Mouse (Mus musculus) hindbrain, postnatal 0 days (tissue): ENCODE data around the gene Wasf2. TPM values are rescaled to one million over a fixed set of nuclear protein-coding genes. Genes with fewer than 3 reads are reported as not detected.

Source experiments
- ATAC-seq: fragments of 200-750 bp; cut with Nextera tagmentation; 2 replicates; pipeline ENCODE4 v1.8.0; 2017; ENCODE audit warnings: mild to moderate bottlenecking, moderate TSS enrichment, moderate library complexity
- DNase-seq: peaks from one replicate; pipeline ENCODE4 v3.0.0-alpha.2; 2015; ENCODE audit warnings: low spot score
- H3K27ac ChIP-seq: fragments of 300-500 bp; sonication (generic); 2 replicates; pipeline ENCODE4 v1.5.1; 2014; ENCODE audit warnings: mild to moderate bottlenecking
- H3K27me3 ChIP-seq: fragments of 300-500 bp; sonication (generic); 2 replicates; pipeline ENCODE4 v1.6.1; 2014; ENCODE audit warnings: low read length, mixed read lengths; ENCODE audit not compliant: insufficient read depth
- H3K36me3 ChIP-seq: fragments of 300-500 bp; sonication (generic); 2 replicates; pipeline ENCODE4 v1.6.1; 2014; ENCODE audit warnings: low read length, mixed read lengths; ENCODE audit not compliant: insufficient read depth
- H3K4me1 ChIP-seq: fragments of 300-500 bp; sonication (generic); 2 replicates; pipeline ENCODE4 v1.6.1; 2014; ENCODE audit warnings: antibody characterized with exemption, low read length, mixed read lengths; ENCODE audit not compliant: insufficient read depth
- H3K4me2 ChIP-seq: fragments of 300-500 bp; sonication (generic); 2 replicates; pipeline ENCODE4 v1.6.1; 2014; ENCODE audit warnings: low read depth, mild to moderate bottlenecking, low read length, moderate library complexity, mixed read lengths
- H3K4me3 ChIP-seq: fragments of 300-500 bp; sonication (generic); 2 replicates; pipeline ENCODE4 v1.5.1; 2014; ENCODE audit warnings: low read length
- H3K9ac ChIP-seq: fragments of 300-500 bp; sonication (generic); replicated peaks from 2 replicates; pipeline ENCODE4 v1.6.1; 2014; ENCODE audit warnings: mild to moderate bottlenecking, low read length, moderate library complexity, mixed read lengths
- H3K9me3 ChIP-seq: fragments of 300-500 bp; sonication (generic); 2 replicates; pipeline ENCODE4 v1.6.1; 2016; ENCODE audit warnings: low read length, mixed read lengths
- CTCF ChIP-seq: IDR thresholded peaks from 2 replicates; pipeline ENCODE4 v1.5.1; 2016; ENCODE audit warnings: antibody characterized with exemption, control low read depth, low read depth
- WGBS: fragments of 180-500 bp; shearing (Covaris S2); extraction: QIAGEN DNeasy Blood & Tissue Kit; methylation state at CpG from one replicate; pipeline ENCODE4 v1.1.7; 2014; 5-methylcytosine and 5-hydroxymethylcytosine counted together
- polyA plus RNA-seq: library from polyadenylated mRNA; unstranded; fragments of >200 nt; fragmentation: Nextera tagmentation; extraction: Ambion mirVana; gene quantifications from 2 replicates; pipeline ENCODE4 v1.2.1, GENCODE M21; 2015
- total RNA-seq: library from RNA; depleted of rRNA; stranded (reverse); fragments of >200 nt; gene quantifications from 2 replicates; pipeline ENCODE4 v1.2.3, GENCODE M21; 2014

Gene Wasf2
- total and polyA plus RNA-seq, 2 experiments from 2014 or later: 14.1 to 27.5 TPM

DNA sequence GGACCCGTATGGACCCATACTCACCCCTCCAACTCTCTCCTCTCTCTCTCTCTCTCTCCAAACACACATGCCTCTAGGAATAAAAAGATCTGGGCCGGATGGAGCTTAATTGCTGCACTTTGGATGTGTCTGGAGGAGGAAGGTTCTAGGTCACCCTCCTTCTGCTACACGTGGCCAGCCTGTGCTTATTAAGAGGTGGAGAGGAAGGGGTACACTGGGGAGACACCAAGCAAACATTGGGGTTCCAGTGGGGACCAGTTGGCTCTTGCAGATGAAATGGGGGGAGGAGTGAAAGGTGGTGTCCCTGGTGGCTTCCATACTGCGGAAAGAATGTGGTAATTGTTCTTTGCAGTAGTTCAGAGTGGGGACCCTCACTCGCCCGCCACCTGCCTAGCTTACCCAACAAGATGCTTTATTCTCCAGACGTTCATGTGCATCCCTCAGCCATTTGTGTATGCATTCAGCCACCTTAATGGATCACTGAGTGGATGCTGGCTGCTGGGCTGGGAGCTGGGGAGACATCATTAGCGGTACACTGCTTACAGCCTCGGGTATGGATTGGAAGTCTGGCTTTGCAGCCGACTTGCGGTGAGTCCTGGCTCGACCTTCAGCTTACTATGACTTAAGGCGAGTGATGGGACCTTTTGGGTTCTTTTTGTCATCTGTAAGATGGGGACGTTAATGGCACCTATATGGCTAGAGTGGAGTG is 14.4 kb upstream of the Wasf2 start:
- Histone ChIP-seq H3K4me3 (no peak overlapping the region), H3K36me3 (no peaks in the 10 kb centered on the region), H3K9ac (no peak overlapping the region), H3K9me3 (no peaks in the 10 kb centered on the region), H3K27ac (no peak overlapping the region), H3K27me3 (no peaks in the 10 kb centered on the region), H3K4me1 (peaks cover 8% of the 10 kb centered on the region), H3K4me2 (no peak overlapping the region)
- no peak for ATAC-seq
- 61% methylated on average over 14 of the region's 14 CpGs for WGBS
- TF ChIP-seq CTCF: no peak
- no peak for DNase-seq

DNA sequence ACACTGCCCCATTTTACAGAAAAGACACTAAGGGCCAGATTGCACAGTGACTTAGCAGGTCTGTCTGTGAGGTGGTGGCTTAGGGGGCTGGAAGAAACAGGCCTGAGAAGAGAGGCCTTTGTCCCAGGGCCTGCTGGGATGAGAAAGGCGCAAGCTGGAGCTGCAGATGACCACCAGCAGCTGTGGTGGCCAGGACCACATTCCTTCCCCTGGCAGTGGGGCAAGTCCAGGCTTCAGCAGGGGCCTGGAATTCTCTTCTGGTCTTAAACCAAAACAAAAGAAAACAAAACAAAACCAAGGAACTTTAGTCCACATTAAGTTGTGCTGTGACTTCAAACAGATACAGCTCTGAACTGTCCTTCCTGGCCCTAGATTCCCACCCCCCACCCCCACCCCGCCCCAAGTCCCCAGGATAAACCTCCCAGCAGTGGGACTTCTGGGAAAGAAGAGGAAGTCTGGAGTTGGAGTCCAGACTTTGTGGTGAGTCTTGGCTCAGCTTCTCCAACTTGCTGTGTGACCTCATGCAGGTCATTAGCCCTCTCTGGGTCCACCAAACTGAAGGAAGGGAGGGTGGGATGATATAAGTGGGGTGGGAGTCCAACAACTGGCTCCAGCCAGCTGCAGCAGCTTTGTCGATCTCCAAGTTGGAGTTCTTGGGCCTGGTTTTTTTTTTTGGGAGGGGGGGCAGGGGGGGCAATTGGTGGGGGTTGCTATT is 13.4 kb upstream of the Wasf2 start:
- Histone ChIP-seq H3K9me3 (no peaks in the 10 kb centered on the region), H3K4me1 (peaks cover 8% of the 10 kb centered on the region), H3K4me2 (peak overlapping the region; percentile 30; the same call in 1 of the 2 replicates), H3K36me3 (no peaks in the 10 kb centered on the region), H3K9ac (peak overlapping the region; percentile 21; the same call in 1 of the 2 replicates), H3K27me3 (no peaks in the 10 kb centered on the region), H3K4me3 (no peak overlapping the region), H3K27ac (peak overlapping the region; percentile 88)
- ATAC-seq: no peak
- 45% methylated on average over 3 of the region's 3 CpGs for WGBS
- no peak for DNase-seq
- TF ChIP-seq CTCF: no peak

DNA sequence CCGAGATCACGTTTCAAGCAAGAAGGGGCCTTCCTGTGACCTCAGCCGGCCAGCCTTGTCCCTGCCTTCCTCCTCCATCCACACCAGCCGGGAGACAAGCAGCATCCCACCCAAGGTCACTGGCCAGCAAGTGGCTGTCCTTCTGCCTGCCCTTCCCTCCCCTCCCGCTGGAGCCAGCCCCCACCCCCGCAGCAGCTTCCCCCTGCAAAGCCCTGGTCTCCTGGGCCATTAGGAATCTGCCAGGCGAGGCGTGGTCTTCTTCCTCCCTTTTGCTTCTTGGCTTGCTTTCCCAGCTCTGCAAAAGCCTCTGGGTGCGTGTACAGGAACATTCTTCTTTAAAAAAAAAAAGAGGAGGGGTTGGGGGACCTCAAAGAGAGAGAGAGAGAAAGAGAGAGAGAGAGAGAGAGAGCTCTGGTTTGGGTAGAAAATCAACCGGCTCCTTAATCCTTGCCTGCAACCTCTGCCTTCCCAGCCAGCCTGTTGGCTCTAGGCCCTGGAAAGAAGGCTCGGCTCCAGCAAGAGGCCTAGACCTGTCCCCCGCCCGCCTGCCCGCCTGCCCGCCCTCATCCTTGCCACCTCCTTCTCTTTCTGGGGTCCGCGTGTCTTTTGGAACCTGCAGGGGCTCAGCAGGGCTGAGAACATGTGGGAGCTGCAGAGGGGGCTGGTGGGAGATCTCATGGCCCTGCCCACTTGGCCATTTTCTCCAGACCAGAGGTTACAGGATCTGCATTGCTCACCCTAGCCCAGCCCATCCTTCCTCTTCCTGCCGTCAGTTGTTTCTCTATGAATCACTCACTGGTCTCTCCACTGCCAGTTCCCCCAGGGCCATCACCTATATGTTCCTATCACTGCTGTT is 12.5 kb upstream of the Wasf2 start:
- peak overlapping the region; percentile 21; the same call in 1 of the 2 replicates for H3K9ac ChIP-seq

DNA sequence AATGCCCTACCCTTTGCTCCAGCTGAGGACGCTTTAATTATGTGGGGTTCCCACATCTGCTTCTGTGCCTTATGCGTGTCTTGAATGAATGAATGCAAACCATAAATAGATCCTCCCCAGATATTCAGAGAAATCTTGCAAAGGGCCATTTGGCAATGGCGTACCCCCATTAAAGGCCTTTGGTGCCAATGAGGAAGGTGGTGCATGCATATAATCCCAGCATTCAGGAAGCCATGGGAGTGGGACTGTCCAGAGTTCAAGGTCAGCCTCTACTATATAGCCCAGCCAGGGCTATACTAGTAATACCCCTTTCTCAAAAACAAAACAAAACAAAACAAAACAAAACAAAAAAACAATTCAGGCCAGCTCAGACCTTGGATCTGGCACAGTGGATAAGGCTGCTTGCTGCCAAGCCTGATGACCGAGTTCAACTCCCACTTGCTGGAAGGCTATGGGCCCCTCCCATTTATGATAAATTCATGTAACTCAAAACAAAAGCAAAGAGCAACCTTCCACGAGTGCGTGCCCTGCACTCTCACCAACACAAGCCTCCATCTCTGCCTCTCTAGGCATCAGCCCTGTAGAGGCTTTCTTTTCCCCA is 11.4 kb upstream of the Wasf2 start:
- TF ChIP-seq CTCF: no peak
- Histone ChIP-seq H3K36me3 (no peaks in the 10 kb centered on the region), H3K4me1 (peaks cover 8% of the 10 kb centered on the region), H3K9ac (no peak overlapping the region), H3K9me3 (no peaks in the 10 kb centered on the region), H3K27me3 (no peaks in the 10 kb centered on the region), H3K4me3 (no peak overlapping the region), H3K27ac (no peak overlapping the region), H3K4me2 (no peak overlapping the region)
- WGBS: 69% methylated on average over 6 of the region's 6 CpGs
- no peak for ATAC-seq
- DNase-seq: no peak

More for the DNA sequence above, 12.5 kb upstream of the Wasf2 start:
- no peak overlapping the region for H3K4me3 ChIP-seq
- ATAC-seq: peak; percentile 71
- no peaks in the 10 kb centered on the region for H3K36me3 ChIP-seq
- 13% methylated on average over 18 of the region's 18 CpGs for WGBS
- peaks cover 8% of the 10 kb centered on the region for H3K4me1 ChIP-seq
- H3K9me3 ChIP-seq: no peaks in the 10 kb centered on the region
- DNase-seq: peak; percentile 76
- no peak for TF ChIP-seq CTCF
- H3K27ac ChIP-seq: peak overlapping the region; percentile 88
- peak overlapping the region; percentile 30 for H3K4me2 ChIP-seq
- no peaks in the 10 kb centered on the region for H3K27me3 ChIP-seq

DNA sequence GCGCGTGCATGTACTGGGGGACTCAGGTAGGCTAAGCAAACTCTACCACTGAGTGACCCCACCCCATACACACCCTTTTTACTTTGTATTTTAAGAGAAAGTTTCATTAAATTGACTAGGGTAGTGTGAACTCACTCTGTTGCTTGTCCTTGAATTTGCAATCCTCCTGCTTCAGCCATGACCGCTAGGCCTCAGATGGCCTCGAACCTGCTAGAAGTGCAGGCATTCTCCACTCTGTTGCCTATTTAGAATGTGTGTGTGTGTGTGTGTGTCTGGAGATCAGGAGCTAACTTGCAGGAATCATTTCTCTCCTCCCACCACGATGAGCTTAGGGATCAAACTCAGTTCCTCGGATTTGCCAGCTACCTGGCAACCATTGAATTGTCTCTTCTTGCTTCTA is 10.7 kb upstream of the Wasf2 start:
- no peak overlapping the region for H3K27ac ChIP-seq
- 85% methylated on average over 6 of the region's 6 CpGs for WGBS

DNA sequence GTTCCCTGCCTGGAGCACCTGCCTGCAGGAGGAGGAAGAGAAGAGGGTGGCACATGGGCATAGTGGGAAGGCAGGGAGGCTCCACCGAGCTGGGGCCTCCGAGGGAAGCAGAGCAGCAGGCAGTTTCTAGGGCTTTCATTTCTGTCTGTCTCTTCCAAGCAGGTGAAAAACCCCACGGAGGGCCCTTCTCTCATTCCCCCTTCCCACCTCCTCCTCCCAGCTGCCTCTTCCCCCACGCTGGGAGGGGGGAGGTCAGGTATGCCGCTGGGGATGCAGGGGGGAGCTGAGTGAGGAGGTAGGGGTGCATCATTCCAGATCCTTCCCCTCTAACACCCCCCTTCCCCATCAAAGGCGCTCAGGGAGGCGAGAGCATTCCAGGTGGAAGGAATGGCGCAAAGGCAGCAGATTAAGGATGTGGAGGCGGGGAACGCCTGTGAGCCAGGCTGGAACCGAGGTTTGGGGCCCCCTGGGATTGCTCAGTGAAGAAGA is 9.4 kb upstream of the Wasf2 start:
- ATAC-seq (peak; percentile 61), DNase-seq (peak; percentile 62)
- no peak overlapping the region for H3K4me2 ChIP-seq
- H3K36me3 ChIP-seq: no peaks in the 10 kb centered on the region
- no peak overlapping the region for H3K4me3 ChIP-seq
- H3K4me1 ChIP-seq: peaks cover 8% of the 10 kb centered on the region
- TF ChIP-seq CTCF: no peak
- peak overlapping the region; percentile 2; the same call in 1 of the 2 replicates for H3K27ac ChIP-seq
- H3K27me3 ChIP-seq: no peaks in the 10 kb centered on the region
- no peak overlapping the region for H3K9ac ChIP-seq
- 6% methylated on average over 9 of the region's 11 CpGs for WGBS
- H3K9me3 ChIP-seq: 0 out of 2 replicates have a peak, but pooled peaks cover 4% of the 10 kb centered on the region

More for the DNA sequence above, 10.7 kb upstream of the Wasf2 start:
- no peak for TF ChIP-seq CTCF
- no peak for ATAC-seq
- Histone ChIP-seq H3K27me3 (no peaks in the 10 kb centered on the region), H3K4me2 (no peak overlapping the region), H3K9ac (no peak overlapping the region), H3K9me3 (0 out of 2 replicates have a peak, but pooled peaks cover 4% of the 10 kb centered on the region), H3K4me1 (peaks cover 8% of the 10 kb centered on the region), H3K36me3 (no peaks in the 10 kb centered on the region), H3K4me3 (no peak overlapping the region)
- no peak for DNase-seq
